Mouse (Mus musculus) large intestine, adult 2 months (tissue): ENCODE data around the gene Dydc2. TPM values are rescaled to one million over a fixed set of nuclear protein-coding genes. Genes with fewer than 3 reads are reported as not detected.
"Not testable (repeated sequence)": the region's sequence is repeated elsewhere in the genome, so short reads cannot be mapped to it uniquely, and the experiment has no call there.

ENCODE experiments used
- DNase-seq: peaks from one replicate; pipeline ENCODE4 v3.0.0-alpha.2; 2012; ENCODE audit warnings: low read depth, low spot score
- WGBS: fragments of 180-500 bp; shearing (Covaris S2); methylation state at CpG from one replicate; pipeline ENCODE4 v1.1.7; 2018; 5-methylcytosine and 5-hydroxymethylcytosine counted together
- polyA plus RNA-seq: library from polyadenylated mRNA; depleted of rRNA; stranded (reverse); fragments of >200 nt; gene quantifications from 2 replicates; pipeline ENCODE4 v1.2.3, GENCODE M21; 2012; rRNA removed

Gene Dydc2
- polyA plus RNA-seq: not detected in 2 replicates

DNA sequence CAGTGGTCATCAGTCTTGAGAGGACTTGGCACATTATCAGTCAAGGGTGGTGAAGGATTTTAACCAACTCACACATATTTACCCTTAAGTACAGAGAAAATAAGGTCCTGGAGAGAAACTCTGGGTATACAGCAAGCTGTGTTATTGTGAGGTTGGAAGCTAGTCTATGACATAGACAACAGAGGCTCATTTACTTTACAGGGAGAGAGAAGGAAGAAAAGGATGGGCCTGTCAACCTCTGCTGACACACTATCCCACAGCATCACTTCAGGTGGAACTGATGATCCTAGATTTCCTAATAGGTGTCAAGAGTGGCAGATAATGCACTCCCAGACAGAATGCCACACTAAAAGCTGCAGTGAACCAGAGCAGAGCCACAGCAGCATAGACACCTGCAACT is at the start of gene Dydc2:
Gene Dydc2 (minus strand): TSS at position 101 of the 400 bp plus-strand sequence.
- DNase-seq: no peak

DNA sequence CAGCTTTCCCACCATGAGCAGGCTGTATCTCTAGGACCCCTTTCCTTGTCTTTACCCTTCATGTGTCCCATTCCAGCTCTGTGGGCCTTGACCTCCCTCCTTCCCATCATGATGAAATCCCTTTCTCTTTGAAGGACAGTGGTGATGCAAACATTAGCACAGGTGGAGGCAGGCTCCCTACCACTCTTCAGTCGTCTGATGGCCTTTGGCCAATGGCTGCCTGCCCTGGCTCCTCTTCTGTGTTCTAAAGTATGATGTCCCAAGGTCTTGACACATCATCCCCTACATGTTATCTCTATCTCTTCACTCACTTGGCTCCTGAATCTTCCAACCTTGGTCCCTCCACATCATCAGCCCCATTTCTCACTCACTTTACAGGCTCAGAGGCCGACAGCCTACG is 47.3 kb upstream of the Dydc2 start:
- no peak for DNase-seq
- 81% methylated on average over 3 of the region's 3 CpGs for WGBS

DNA sequence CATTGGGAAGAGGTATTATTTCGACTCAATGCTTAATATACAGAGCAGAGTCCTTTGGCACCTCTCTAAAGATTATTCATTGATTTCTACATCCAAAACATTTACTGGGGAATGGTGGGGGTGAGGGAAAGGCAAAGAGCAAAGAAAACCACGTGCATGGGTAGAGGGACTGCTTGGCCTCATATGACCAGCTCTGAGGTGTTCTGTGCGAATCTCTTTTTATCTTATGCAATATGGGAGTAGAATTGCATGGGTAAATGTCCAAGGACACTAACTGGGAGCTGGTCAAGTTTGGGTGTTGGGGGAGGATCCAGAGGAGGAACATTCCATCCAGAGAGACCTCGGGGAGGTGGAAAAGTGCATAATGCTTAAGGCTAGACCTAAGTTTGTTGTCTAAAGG is 43.9 kb upstream of the Dydc2 start:
- 65% methylated on average over 4 of the region's 4 CpGs for WGBS
- no peak for DNase-seq

DNA sequence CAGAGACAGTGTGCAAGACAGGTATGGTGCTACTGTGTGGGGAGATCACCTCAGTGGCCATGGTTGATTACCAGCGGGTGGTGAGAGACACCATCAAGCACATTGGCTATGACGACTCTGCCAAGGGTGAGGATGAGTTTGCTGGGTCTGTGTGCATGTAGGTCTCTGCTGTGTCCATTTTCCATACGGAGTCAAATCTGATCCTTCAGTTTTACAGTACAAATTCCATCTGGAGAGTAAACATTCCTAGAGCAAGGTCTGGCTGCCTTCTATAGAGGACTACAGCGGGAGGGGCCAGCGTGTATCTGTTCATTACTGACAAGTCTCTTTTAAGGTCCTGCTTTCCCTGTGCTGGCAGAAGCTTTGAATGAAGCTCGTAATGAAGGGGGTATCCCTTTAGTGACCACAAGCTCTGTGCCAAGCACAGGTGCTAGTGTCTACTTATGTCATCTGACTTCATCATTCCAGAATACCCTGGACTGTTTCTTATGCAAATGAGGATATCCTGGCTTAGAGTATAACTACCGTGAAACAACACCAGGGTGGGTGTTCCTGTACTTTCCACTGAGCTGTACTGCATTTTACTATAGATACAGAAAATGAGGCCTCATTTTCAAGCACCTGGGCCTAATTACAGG is 42.1 kb upstream of the Dydc2 start:
- WGBS: 65% methylated on average over 7 of the region's 7 CpGs
- no peak for DNase-seq

DNA sequence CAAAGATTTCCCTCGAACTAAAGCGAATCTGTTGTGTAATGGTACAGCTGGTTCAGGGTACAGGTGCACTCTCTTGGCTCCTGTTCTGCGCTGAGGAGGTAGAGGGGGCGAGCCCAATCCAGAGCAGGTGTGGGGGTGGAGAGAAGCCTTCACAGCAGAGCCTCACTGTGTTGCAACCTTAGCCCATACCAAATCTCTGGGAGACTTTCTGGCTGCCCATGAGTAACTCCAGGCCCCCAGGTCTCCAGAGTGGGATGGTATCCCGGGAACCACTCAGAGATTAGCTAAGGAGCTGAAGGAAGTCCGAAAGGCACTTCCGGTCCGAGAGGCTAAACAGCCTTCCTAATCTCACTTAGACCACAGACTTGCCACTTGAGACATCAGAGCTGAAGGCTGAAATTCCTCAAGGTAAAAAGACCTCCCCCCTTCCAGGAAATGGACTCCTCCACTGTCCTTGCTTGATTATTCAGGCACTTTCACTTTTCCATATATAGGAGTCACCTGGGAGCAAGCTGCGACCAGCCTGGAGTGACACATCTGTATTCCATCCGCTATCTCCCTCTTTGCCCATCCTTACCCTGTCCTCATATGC is 35.9 kb upstream of the Dydc2 start, which contains the start of gene Mat1a:
Gene Mat1a (plus strand): TSS at position 183 of the 592 bp plus-strand sequence.
- no peak for DNase-seq
- 61% methylated on average over 10 of the region's 10 CpGs for WGBS

DNA sequence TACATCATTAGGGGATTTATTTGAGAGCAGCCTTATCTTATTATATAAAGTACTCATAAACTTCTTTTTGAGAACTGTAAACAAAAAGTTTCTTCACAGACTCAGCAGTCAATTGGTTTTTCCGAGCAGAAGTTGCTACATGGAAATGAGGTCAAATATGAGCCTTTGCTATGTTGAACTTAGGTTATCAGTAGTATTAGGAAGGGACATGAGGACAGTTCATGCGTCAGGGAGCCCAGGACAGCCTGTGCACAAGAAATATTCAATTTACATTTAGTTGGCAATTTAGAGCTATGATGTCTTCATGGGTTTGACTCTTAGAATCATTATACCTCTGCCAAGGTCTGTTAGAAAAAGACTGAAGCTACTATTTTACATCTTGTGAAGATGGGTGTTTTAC is 33.3 kb upstream of the Dydc2 start:
- DNase-seq: no peak
- 52% methylated on average over 2 of the region's 2 CpGs for WGBS

DNA sequence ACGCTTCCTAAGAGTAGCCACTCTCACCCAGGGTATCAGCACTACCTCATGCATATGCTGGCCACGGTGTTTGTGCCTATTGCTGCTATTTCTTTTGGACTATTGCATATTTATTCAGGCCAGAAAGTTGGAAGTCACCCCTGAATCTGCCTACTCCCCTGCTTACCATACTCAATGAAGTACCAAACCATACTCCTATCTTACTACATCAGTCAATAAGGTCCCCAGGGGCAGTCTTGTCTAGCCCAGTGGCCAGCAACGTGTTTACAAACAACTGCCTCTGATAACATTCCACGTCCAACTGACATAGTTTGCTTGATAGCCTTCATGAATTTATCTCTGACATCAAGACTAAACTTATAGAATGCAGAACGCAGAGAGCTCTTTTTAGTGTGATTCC is 32.2 kb upstream of the Dydc2 start:
- DNase-seq: no peak
- 76% methylated on average over 5 of the region's 5 CpGs for WGBS

DNA sequence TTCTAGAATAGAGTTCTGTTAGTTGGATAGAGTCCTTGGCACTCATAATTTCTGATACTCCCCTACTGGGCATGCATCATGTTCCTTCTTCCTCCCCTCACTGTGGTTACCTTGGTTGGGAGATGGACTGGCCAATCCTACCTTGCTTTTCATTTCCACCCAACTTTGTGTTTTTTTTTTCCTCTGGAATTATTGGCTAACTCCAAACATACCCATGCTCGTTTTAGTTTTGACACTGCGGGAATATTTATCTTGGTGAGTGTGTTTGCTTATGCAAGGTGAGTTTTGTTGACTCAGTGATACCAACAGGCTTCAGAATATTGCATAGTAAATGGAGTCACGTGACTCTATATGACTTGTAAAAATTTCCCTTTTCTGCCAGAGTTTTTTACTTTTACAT is 31.7 kb upstream of the Dydc2 start:
- 23% methylated on average over 3 of the region's 3 CpGs for WGBS
- DNase-seq: no peak

DNA sequence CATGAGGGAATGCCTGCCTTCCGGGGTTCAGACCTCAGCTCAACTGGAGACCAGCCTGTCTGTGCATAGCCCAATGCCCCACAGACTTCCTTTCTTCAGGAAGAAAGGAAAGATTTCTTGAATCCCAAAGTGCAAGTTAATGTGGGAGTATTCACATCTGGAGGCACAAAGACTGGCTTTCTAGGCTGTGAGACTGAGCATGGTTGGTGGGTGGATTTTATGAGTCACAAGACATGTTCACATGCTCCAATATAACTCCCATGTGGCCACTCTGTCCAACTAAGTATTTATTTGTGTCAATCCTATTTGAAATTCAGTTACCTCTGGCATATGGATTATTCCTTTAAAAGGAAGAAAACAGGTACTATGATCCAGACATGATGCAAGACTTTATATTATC is 29.7 kb upstream of the Dydc2 start:
- 97% methylated on average over 1 of the region's 1 CpGs for WGBS
- DNase-seq: no peak

DNA sequence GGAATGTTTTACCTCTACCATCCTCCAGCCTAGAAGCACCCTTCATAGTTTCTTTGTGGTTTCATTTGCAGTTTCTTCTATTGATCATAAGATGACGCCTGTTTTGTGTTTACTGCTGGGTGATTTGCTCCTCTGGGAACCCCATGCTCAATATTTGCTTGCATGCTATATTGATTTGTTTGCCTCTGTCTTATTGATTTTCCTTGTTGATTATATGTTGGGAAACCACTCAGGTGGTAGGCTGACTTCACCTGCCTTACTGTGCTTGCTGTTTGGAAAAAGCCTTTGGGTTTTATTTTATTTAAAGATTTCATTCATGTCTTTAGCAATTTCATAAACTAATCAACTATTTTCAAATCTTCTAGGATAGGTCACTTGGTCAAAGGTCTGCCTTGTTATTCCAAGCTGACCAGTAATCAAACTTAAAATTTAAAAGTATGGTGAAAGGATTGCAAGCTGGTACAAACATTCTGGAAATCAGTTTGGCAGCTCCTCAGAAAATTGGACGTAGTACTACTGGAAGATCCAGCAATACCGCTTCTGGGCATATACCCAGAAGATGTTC is 27.4 kb upstream of the Dydc2 start:
- DNase-seq: no peak
- WGBS: 80% methylated on average over 3 of the region's 3 CpGs

DNA sequence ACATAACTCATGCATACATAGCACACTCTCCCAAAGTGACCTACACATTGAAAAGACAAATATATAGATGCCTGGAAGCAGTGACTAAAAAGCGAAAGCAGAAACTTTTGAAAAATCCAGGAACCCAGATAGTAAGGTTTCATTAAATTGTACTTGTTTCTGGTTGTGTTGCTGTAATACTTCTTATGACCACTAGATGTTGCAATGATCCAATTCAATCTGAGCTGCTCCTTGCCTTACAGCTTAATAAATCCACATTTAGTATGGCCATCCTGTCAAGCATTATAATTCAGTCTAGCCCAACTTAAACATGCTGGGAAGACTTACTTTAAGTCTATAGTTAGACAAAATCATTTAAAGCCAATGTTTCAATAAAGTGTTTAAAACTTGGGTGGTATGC is 25.1 kb upstream of the Dydc2 start:
- 44% methylated on average over 1 of the region's 1 CpGs for WGBS

DNA sequence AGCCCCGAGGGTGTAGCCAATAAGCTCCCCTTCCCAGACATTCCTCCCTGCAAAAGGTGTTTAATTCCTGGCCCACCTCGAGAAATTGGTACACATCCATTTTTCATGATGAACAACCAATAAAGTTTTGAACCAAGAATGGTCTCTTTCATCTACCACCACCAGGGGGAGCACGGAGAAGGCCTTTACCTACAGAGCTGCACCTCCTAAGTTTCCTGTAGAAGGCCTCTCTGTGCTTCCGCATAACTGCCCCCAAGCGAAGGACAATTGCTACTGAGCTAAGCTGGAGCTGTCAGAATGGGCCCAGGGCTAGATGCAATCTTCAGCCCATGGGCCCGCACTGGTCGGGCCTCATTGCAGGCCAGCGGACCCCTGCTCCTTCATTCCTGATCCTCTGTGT is 21.8 kb upstream of the Dydc2 start:
- WGBS: 51% methylated on average over 8 of the region's 8 CpGs
- DNase-seq: no peak

More for the DNA sequence above, 25.1 kb upstream of the Dydc2 start:
- DNase-seq: no peak

DNA sequence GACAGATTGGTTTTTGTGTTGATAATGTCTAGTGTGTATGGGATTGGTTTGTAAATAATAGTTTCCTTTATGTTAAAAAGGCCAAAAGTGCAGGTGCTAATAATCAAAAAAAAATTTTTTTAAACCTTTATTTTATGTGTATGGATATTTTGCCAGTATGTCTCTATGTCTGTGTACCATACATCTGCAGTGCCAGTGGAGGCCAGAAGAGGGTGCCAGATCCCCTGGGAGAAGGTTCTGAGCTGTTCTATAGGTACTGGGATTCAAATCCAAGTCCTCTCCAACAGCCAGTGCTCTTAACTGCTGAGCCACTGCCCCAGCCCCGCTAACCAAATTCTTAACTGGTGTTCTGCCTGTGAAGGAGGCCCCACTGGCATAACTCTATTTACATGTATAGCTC is 18.5 kb upstream of the Dydc2 start:
- DNase-seq: no peak

DNA sequence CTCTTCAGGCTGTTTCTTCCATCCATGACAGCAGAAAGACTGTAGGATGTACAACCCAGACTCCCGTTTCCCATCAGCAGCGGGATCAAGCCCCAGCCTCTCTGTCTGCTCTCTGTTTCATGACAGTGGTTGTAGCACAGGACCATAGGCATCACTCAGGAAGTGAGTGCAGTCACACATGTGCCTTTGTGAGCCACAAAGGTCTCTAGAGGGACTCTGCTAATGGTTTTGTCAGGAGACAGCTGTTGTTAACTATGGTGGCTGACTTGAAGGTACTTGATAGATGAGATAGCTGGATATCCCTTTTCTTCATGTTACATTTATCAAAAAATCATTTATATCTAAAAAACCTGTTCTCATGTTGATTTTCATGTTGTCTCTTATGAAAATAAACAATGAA is 13.4 kb upstream of the Dydc2 start:
- DNase-seq: no peak
- WGBS: 88% methylated on average over 2 of the region's 2 CpGs

More for the DNA sequence above, 18.5 kb upstream of the Dydc2 start:
- WGBS: 80% methylated on average over 1 of the region's 1 CpGs

DNA sequence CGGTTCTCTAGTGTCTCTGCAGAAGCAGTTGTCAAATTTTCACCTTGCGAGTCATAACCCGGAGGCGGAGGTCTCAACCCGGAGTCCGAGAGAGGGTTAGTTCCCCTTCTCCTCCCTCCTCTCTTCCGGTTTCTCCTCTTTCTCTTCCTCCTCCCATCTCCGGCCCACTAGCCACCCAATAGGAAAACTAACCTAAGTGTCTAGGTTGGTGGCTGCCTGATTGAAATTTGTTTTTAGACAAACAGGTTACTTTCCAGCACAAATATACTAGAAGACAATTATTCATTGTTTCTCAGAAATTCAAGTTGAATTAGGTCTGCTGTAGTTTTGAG is 3.9 kb upstream of the Dydc2 start:
- 4% methylated on average over 8 of the region's 8 CpGs for whole genome bisulfite sequencing

DNA sequence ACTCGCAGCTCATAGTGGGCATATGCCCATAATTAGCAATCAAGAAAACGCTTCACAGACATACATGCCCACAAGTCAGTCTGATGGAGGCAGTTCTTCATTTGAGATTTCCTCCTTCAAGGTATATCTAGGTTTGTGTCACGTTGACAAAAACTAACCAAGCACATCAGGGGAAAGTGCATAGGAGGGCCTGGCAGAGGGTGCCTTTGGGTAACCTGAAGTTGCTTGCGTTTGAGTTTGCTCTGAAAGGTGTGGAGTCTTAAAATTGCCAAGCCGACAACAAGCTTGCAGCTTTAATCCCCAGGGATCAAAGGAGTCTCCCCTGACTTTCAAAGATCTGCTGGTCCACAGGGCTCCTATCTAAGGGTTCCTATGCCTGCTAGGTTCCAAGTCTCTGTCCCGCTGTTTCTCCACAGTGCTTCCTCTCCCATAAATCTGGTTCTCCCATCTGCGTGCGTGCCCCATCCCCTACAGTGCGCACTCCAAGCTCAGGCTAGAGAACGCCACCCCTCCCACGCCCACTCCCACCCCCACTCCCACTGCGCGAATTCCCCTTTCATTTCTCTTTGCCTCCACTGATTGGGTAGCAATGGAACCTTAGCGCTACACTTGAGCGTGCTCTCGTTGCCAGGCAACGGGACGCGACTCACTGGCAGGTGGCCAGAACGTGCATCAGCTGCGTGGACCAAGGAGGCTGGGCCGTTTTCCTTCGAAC is 3.4 kb upstream of the Dydc2 start, which contains the start of gene Dydc1:
Gene Dydc1 (plus strand): TSS at position 683 of the 715 bp plus-strand sequence.
- WGBS: 11% methylated on average over 23 of the region's 23 CpGs
- DNase-seq: no peak

More for the DNA sequence above, 3.9 kb upstream of the Dydc2 start:
- DNase-seq: no peak

DNA sequence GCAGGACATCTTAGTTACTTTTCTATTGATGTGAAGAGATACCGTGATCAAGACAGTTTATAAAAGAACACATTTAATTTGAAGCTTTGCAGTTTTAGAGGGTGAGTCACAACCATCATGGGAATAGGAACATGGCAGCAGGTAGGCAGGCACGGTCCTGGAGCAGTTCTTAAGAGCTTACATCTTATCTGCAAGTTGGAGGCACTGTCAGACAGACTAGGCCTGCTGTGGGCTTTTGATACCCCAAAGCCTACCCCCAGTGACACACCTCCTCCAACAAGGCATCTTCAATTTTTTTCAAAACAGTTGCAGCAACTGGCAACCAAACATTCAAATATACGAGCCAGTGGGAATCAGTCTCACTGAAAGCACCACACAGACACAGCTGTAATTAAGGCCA is 1.3 kb upstream of the Dydc2 start:
- DNase-seq: no peak
- 69% methylated on average over 3 of the region's 3 CpGs for WGBS

DNA sequence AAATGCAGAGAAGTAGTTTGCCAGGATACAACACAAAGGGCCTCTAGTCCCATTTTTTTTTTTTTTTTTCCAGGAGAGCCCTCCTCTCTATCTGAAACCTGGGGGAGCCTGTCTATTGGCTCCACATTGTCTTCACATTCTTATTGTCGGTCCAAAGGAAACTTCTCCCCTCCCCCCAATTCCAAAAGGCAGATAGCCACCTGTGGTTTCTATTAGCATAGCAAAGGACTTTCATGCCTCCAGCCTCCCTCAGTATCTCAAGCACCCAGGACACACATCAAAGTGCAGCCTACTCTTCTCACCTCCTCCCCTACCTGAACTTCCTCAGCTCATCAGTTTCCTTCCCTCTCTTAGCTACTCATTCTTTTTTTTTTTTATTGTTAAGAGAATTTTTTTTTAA is 2.6 kb downstream of the Dydc2 start:
- 36% methylated on average over 1 of the region's 1 CpGs for WGBS
- DNase-seq: no peak

DNA sequence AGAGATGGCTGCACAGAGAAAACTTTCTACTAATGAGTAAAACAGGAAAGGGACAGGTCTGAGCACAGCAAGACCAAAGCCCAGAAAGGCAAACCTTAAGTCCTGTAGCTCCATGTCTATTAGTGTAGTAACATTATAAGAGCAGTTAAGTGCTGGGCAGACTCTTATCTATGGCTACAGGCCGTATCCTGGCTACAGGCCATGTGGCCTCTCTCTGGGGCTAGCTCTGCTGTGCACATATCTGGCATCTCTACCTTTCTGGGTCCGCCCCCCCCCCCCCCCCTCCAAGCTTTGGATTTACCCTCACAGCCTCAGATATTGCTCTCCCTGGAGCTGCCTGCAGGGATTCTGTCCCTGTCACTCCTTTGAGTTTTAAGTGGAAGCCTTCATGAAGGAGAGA is 3.8 kb downstream of the Dydc2 start:
- DNase-seq: no peak
- WGBS: 26% methylated on average over 2 of the region's 2 CpGs

DNA sequence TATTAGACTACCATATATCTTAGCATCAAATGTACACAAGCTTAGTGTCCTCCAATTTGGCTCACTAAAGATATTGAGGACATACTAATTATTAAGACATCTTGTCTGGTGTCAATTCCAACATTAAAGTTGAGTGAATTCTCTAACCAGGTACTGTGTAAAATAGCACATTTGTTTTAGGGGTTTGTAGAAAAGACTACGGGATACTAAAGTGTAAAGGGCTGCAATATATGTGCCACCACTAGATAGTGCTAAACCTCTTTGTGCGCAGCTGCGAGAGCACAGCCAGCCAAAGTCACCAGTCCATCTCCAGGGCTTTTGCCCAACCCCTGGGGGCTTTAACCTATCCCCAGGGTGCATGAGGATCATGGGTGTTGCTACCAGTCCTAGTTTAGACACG is 15.8 kb downstream of the Dydc2 start:
- 57% methylated on average over 3 of the region's 4 CpGs for WGBS
- not testable (repeated sequence) for DNase-seq

DNA sequence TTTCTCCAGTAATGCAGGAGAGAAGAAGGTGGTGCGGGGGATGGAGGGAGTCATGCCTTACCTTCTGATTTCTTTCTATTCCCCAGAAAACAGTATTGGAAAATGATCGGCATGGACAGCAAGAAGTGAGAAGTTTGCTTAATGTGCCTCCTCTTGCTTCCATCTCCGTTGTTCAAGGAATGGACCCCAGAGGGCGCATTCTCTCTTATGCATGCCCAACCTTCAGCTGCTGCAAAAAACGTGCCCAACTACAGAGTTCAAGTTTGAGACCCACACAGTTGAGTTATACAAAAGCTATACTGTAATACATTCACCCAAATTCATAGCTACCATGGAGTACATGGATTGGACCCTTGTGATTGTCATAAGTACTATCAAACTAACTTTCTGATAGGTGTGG is 16.5 kb downstream of the Dydc2 start:
- no peak for DNase-seq

More for the DNA sequence above, 16.5 kb downstream of the Dydc2 start:
- 77% methylated on average over 5 of the region's 5 CpGs for WGBS
